Mouse (Mus musculus) ES-Bruce4 (cell line): ENCODE results near the gene Ubc.

Experiments
- CTCF ChIP-seq: IDR thresholded peaks from one replicate; pipeline ENCODE4 v1.8.1; 2011; ENCODE audit warnings: low read depth, low read length
- POLR2A ChIP-seq: IDR thresholded peaks from one replicate; pipeline ENCODE4 v1.8.1; 2011; ENCODE audit warnings: low read length; ENCODE audit not compliant: insufficient read depth

- TF ChIP-seq POLR2A (no peak), CTCF (peak; percentile 21)
These were observed 18.9 kb downstream of the Ubc start for GRCm38 (mm10) chr5:125370950-125371693.
